Mouse (Mus musculus) embryonic facial prominence, embryonic 14.5 days (tissue): ENCODE measurements around the gene Scmh1. TPM values are rescaled to one million over a fixed set of nuclear protein-coding genes. Genes with fewer than 3 reads are reported as not detected.

Experiments
- ATAC-seq: fragments of 200-750 bp; cut with Nextera tagmentation; 2 replicates; pipeline ENCODE4 v1.8.0; 2017; ENCODE audit warnings: low read depth, moderate number of reproducible peaks, moderate TSS enrichment
- DNase-seq: peaks from one replicate; pipeline ENCODE4 v3.0.0-alpha.2; 2015; ENCODE audit warnings: low spot score
- H3K27ac ChIP-seq: fragments of 300-500 bp; sonication (generic); replicated peaks from 2 replicates; pipeline ENCODE4 v1.5.1; 2014; ENCODE audit warnings: low read depth, mild to moderate bottlenecking, low read length, moderate library complexity
- H3K27me3 ChIP-seq: fragments of 300-500 bp; sonication (generic); replicated peaks from 2 replicates; pipeline ENCODE4 v1.6.1; 2014; ENCODE audit warnings: low read length; ENCODE audit not compliant: control insufficient read depth, insufficient read depth
- H3K36me3 ChIP-seq: fragments of 300-500 bp; sonication (generic); 2 replicates; pipeline ENCODE4 v1.6.1; 2014; ENCODE audit warnings: low read length, mixed read lengths; ENCODE audit not compliant: control insufficient read depth, insufficient read depth
- H3K4me1 ChIP-seq: fragments of 300-500 bp; sonication (generic); 2 replicates; pipeline ENCODE4 v1.6.1; 2014; ENCODE audit warnings: antibody characterized with exemption, low read length; ENCODE audit not compliant: control insufficient read depth, insufficient read depth
- H3K4me2 ChIP-seq: fragments of 300-500 bp; sonication (generic); 2 replicates; pipeline ENCODE4 v1.6.1; 2014; ENCODE audit warnings: low read depth, mild to moderate bottlenecking, low read length, moderate library complexity, mixed read lengths
- H3K4me3 ChIP-seq: fragments of 300-500 bp; sonication (generic); 2 replicates; pipeline ENCODE4 v1.5.1; 2014; ENCODE audit warnings: low read depth, mild to moderate bottlenecking, low read length
- H3K9ac ChIP-seq: fragments of 300-500 bp; sonication (generic); 2 replicates; pipeline ENCODE4 v1.6.1; 2014; ENCODE audit warnings: low read depth, mild to moderate bottlenecking, low read length, moderate library complexity, mixed read lengths
- H3K9me3 ChIP-seq: fragments of 300-500 bp; sonication (generic); 2 replicates; pipeline ENCODE4 v1.6.1; 2016; ENCODE audit warnings: low read length; ENCODE audit not compliant: control insufficient read depth
- WGBS: fragments of 180-500 bp; shearing (Covaris S2); extraction: QIAGEN DNeasy Blood & Tissue Kit; methylation state at CpG from one replicate; pipeline ENCODE4 v1.1.7; 2014; 5-methylcytosine and 5-hydroxymethylcytosine counted together
- polyA plus RNA-seq: library from polyadenylated mRNA; unstranded; fragments of >200 nt; fragmentation: Nextera tagmentation; extraction: Ambion mirVana; gene quantifications from 2 replicates; pipeline ENCODE4 v1.2.1, GENCODE M21; 2014

Scmh1 gene
- polyA plus RNA-seq, 1 experiment from 2014 or later, result 31.4 TPM

- no peaks in the 10 kb centered on the region for H3K4me1 ChIP-seq
- no peak overlapping the region for H3K4me2 ChIP-seq
- no peak for DNase-seq
- H3K27me3 ChIP-seq, result no peaks in the 10 kb centered on the region
- no peaks in the 10 kb centered on the region for H3K36me3 ChIP-seq
- no peak overlapping the region for H3K27ac ChIP-seq
- no peak for ATAC-seq
- no peak overlapping the region for H3K4me3 ChIP-seq
- H3K9me3 ChIP-seq, result no peaks in the 10 kb centered on the region
- no peak overlapping the region for H3K9ac ChIP-seq
- WGBS, result 68% methylated on average over 3 of the region's 3 CpGs
Observed at GRCm38 (mm10) chr4:120372838-120373237, 32.2 kb upstream of the Scmh1 start.

DNA sequence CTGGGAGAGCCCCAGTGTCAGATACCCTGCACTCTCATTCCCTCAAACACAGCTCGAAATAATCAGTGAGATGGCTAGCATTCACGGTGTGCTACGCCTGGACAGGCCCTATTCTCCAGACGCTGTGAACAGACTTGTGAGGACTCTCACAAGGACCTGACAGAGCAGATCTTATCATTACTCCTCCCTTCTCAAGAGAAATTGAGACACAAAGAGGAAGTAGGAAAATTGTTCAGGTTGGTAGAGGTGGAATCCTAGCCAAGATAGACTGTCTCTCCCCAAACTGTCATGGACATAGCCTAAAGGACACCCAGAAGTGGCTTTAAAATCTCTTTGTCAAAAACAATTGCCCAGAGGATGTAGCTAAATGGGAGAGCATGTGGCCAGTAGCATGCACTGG lies 31.3 kb upstream of the Scmh1 start:
- Histone ChIP-seq H3K27ac (no peak overlapping the region), H3K36me3 (no peaks in the 10 kb centered on the region), H3K9me3 (no peaks in the 10 kb centered on the region), H3K4me2 (no peak overlapping the region), H3K4me3 (no peak overlapping the region), H3K27me3 (no peaks in the 10 kb centered on the region), H3K9ac (no peak overlapping the region), H3K4me1 (no peaks in the 10 kb centered on the region)
- DNase-seq (no peak), ATAC-seq (no peak)
- 24% methylated on average over 4 of the region's 4 CpGs for WGBS

DNA sequence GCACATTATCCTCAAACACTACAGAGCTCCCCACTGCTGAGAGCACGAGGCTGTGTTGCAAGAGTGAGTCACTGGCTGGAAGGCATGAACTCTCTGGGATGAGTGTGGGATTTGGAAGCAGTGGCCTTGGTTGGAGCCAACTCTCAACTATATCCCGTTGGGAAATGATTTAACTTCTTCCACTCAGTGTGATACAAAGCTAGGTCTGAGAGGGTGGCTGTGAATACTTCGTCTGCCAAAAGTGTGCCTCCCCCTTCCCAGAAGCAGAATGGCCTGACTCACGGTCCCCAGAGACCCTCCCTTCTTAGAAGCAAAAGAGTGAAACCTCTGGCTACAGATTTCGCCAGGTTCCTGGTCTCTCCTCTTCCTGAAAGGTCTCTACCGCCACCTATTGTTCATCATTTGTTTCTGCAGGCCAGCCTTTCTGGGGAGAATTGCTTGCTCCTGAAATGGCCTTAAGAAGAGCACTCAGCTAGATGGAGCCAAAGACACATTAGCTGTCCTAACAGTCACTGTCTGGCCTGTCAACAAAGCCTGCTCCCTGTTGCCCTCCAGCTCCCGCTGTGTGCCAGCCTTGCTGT lies 24.2 kb upstream of the Scmh1 start:
- Histone ChIP-seq H3K4me1 (no peaks in the 10 kb centered on the region), H3K4me3 (no peak overlapping the region), H3K9me3 (no peaks in the 10 kb centered on the region), H3K27me3 (no peaks in the 10 kb centered on the region), H3K4me2 (no peak overlapping the region), H3K9ac (no peak overlapping the region), H3K36me3 (no peaks in the 10 kb centered on the region), H3K27ac (no peak overlapping the region)
- ATAC-seq, result peak; percentile 86
- WGBS, result 5% methylated on average over 7 of the region's 7 CpGs
- peak; percentile 95 for DNase-seq

- no peak overlapping the region for H3K4me3 ChIP-seq
- ATAC-seq (no peak), DNase-seq (no peak)
- no peaks in the 10 kb centered on the region for H3K27me3 ChIP-seq
- no peak overlapping the region for H3K9ac ChIP-seq
- no peaks in the 10 kb centered on the region for H3K4me1 ChIP-seq
- no peaks in the 10 kb centered on the region for H3K9me3 ChIP-seq
- H3K27ac ChIP-seq, result no peak overlapping the region
- no peaks in the 10 kb centered on the region for H3K36me3 ChIP-seq
- no peak overlapping the region for H3K4me2 ChIP-seq
- WGBS, result 89% methylated on average over 2 of the region's 2 CpGs
Observed at GRCm38 (mm10) chr4:120385496-120385895, 19.6 kb upstream of the Scmh1 start.

- Histone ChIP-seq H3K4me1 (no peaks in the 10 kb centered on the region), H3K27me3 (no peaks in the 10 kb centered on the region), H3K4me2 (no peak overlapping the region), H3K4me3 (no peak overlapping the region), H3K9me3 (no peaks in the 10 kb centered on the region), H3K9ac (no peak overlapping the region), H3K36me3 (no peaks in the 10 kb centered on the region), H3K27ac (no peak overlapping the region)
- DNase-seq (peak; percentile 54), ATAC-seq (no peak)
- WGBS, result 35% methylated on average over 4 of the region's 4 CpGs
Observed at GRCm38 (mm10) chr4:120387496-120387895, 17.6 kb upstream of the Scmh1 start.

DNA sequence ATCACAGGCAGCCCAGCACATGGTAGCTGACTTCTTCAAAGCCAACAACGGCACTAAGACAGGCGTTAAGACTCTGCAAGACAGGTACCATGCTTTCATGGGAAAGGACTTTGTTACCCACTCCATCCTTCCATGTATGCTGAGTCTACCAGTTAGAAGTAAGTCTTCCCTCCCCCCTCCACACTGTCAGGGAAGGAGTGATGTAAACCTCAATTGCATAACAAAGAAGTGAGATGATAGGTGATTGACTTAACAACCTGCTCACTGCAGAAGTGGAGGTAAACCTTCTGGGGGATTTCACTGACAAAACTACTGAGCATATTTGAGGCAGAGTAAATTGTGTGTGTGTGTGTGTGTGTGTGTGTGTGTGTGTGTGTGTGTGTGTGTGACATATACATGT lies 17.1 kb upstream of the Scmh1 start:
- DNase-seq, result no peak
- Histone ChIP-seq H3K4me1 (no peaks in the 10 kb centered on the region), H3K4me2 (no peak overlapping the region), H3K9me3 (no peaks in the 10 kb centered on the region), H3K36me3 (no peaks in the 10 kb centered on the region), H3K9ac (no peak overlapping the region), H3K27ac (no peak overlapping the region), H3K27me3 (no peaks in the 10 kb centered on the region), H3K4me3 (no peak overlapping the region)
- no peak for ATAC-seq
- 69% methylated on average over 2 of the region's 2 CpGs for WGBS

GRCm38 (mm10) chr4:120388998-120389542 lies 16.0 kb upstream of the Scmh1 start:
- no peak for DNase-seq
- H3K4me2 ChIP-seq, result no peak overlapping the region
- H3K4me3 ChIP-seq, result no peak overlapping the region
- H3K36me3 ChIP-seq, result no peaks in the 10 kb centered on the region
- no peak overlapping the region for H3K9ac ChIP-seq
- ATAC-seq, result no peak
- no peak overlapping the region for H3K27ac ChIP-seq
- H3K9me3 ChIP-seq, result no peaks in the 10 kb centered on the region
- no peaks in the 10 kb centered on the region for H3K27me3 ChIP-seq
- H3K4me1 ChIP-seq, result no peaks in the 10 kb centered on the region
- 17% methylated on average over 3 of the region's 3 CpGs for WGBS

DNA sequence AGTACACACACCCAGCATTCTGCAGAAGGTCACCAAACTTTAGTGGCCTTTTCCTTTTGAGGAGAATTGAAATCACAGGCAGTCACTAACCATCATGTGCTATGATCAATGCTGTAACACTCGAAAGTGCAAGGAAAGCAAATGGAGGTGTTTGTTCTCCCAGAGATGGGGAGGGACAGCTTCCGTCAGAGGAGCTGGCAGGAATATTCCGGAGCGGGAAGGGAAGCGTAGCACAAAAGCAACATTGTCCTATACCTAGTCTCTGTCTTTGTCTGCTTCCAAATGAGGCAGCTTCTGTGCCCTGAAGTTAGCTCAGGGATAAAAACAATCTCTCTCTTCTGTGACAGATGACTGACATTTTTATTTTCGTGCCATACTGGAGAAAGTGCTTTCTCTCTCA lies 15.5 kb upstream of the Scmh1 start:
- WGBS, result 42% methylated on average over 6 of the region's 6 CpGs

DNA sequence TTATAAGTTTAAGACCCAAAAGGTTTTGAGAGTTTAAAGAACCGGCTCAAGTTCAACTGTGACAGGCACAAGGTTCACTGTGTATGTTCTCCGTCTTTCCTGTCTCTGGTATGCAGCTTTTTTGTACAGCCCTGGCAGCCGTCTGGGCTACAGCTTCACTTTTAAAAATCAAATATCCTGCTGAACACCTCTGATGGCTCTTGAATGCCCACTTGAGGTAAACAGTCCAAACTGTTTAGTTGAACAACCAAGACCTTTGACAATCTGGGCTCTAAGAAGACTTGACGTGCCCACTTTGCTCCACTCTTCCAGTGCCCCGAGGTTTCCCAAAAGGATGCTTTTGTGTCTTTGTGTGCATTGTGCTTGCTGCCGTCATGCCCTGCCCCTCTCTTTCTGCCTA lies 13.5 kb upstream of the Scmh1 start:
- Histone ChIP-seq H3K36me3 (no peaks in the 10 kb centered on the region), H3K4me2 (no peak overlapping the region), H3K9me3 (no peaks in the 10 kb centered on the region), H3K27me3 (no peaks in the 10 kb centered on the region), H3K27ac (no peak overlapping the region), H3K4me1 (no peaks in the 10 kb centered on the region), H3K4me3 (no peak overlapping the region), H3K9ac (no peak overlapping the region)
- no peak for DNase-seq
- WGBS, result 79% methylated on average over 6 of the region's 6 CpGs
- no peak for ATAC-seq

More for the DNA sequence above, 15.5 kb upstream of the Scmh1 start:
- ATAC-seq (no peak), DNase-seq (no peak)
- Histone ChIP-seq H3K9me3 (no peaks in the 10 kb centered on the region), H3K9ac (no peak overlapping the region), H3K4me3 (no peak overlapping the region), H3K27me3 (no peaks in the 10 kb centered on the region), H3K36me3 (no peaks in the 10 kb centered on the region), H3K4me1 (no peaks in the 10 kb centered on the region), H3K27ac (no peak overlapping the region), H3K4me2 (no peak overlapping the region)
